Mouse (Mus musculus): Measurements from ENCODE around the gene Asic2. TPM values are rescaled to one million over a fixed set of nuclear protein-coding genes. Genes with fewer than 3 reads are reported as not detected.

Gene Asic2
- total and polyA plus RNA-seq, 2 experiments from 2014 or later, result 19.8 to 60.2 TPM

- Histone ChIP-seq H3K9ac (replicated peaks; ENCODE audit: low read length, poor library complexity, severe bottlenecking) (no peak overlapping the region), H3K27ac (ENCODE audit: low read depth, low read length) (no peak overlapping the region), H3K4me3 (ENCODE audit: low read depth, low read length) (no peak overlapping the region), H3K9me3 (ENCODE audit: low read length) (0 out of 2 replicates have a peak, but pooled peaks cover 5% of the 10 kb centered on the region), H3K4me2 (ENCODE audit: low read depth, low read length, poor library complexity, severe bottlenecking) (no peak overlapping the region), H3K4me1 (ENCODE audit: insufficient read depth, low read length) (no peaks in the 10 kb centered on the region), H3K27me3 (ENCODE audit: insufficient read depth, low read length) (no peaks in the 10 kb centered on the region), H3K36me3 (ENCODE audit: insufficient read depth, low read length) (no peaks in the 10 kb centered on the region)
- ATAC-seq (ENCODE audit: low FRiP score) (no peak), DNase-seq (ENCODE audit: low spot score) (no peak)
- TF ChIP-seq CTCF (IDR thresholded peaks at IDR 0.05), result no peak
- 35% methylated on average over 3 of the region's 3 CpGs for WGBS
Observed at GRCm38 (mm10) chr11:81481198-81481597, 487.1 kb downstream of the Asic2 start.

DNA sequence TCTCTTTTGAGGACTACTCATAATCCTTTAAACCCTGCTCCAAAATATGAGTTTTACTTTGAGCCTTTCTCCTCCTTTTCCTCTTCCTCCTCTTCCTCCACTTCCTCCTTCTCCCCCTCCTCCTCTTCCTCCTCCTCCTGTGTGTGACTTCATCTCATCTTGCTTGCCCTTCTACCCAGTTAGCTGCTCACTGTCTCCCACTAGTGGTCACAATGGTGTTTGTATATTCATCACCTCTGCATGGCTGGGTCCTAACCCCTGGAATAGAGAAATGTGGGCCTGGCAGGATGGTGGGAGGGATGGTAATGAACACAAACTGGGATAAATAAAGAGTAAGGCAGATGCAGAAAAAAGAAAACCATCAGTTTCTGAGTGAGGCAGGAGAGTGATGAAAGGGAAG lies 492.0 kb downstream of the Asic2 start:
- Histone ChIP-seq H3K9ac (replicated peaks; ENCODE audit: low read length, poor library complexity, severe bottlenecking) (no peak overlapping the region), H3K4me3 (ENCODE audit: low read depth, low read length) (no peak overlapping the region), H3K27ac (ENCODE audit: low read depth, low read length) (no peak overlapping the region), H3K4me2 (ENCODE audit: low read depth, low read length, poor library complexity, severe bottlenecking) (no peak overlapping the region), H3K4me1 (ENCODE audit: insufficient read depth, low read length) (no peaks in the 10 kb centered on the region), H3K9me3 (ENCODE audit: low read length) (no peaks in the 10 kb centered on the region), H3K36me3 (ENCODE audit: insufficient read depth, low read length) (no peaks in the 10 kb centered on the region), H3K27me3 (ENCODE audit: insufficient read depth, low read length) (no peaks in the 10 kb centered on the region)
- TF ChIP-seq CTCF (IDR thresholded peaks at IDR 0.05), result peak; percentile 59
- ATAC-seq (ENCODE audit: low FRiP score) (no peak), DNase-seq (ENCODE audit: low spot score) (no peak)

GRCm38 (mm10) chr11:81474121-81474520 lies 494.1 kb downstream of the Asic2 start:
- ATAC-seq (ENCODE audit: low FRiP score) (no peak), DNase-seq (ENCODE audit: low spot score) (no peak)
- H3K9ac ChIP-seq (replicated peaks; ENCODE audit: low read length, poor library complexity, severe bottlenecking), result no peak overlapping the region
- no peak for TF ChIP-seq CTCF (IDR thresholded peaks at IDR 0.05)
- no peaks in the 10 kb centered on the region for H3K9me3 ChIP-seq (ENCODE audit: low read length)
- H3K4me1 ChIP-seq (ENCODE audit: insufficient read depth, low read length), result no peaks in the 10 kb centered on the region
- no peaks in the 10 kb centered on the region for H3K27me3 ChIP-seq (ENCODE audit: insufficient read depth, low read length)
- WGBS, result 72% methylated on average over 2 of the region's 2 CpGs
- no peak overlapping the region for H3K27ac ChIP-seq (ENCODE audit: low read depth, low read length)
- H3K4me3 ChIP-seq (ENCODE audit: low read depth, low read length), result no peak overlapping the region
- no peak overlapping the region for H3K4me2 ChIP-seq (ENCODE audit: low read depth, low read length, poor library complexity, severe bottlenecking)
- no peaks in the 10 kb centered on the region for H3K36me3 ChIP-seq (ENCODE audit: insufficient read depth, low read length)

DNA sequence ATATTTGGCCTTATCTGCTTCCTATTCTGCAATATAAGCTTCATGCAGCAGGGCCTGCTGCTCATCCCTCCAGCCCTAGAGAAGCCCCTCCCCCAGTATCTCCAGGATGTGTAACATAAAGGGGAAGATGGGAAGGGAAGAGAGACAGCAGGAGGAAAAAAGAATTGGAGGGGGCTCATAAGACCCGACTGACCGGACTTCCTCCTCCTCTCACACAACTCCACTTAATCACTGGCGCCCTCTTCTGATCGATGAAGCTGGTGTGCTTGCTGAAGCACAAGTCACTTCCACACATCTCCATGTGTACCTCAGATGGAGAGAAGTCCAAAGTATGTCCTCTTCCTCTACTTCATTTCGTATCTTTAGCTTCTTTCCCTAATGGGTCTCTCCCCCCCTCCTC lies 506.1 kb downstream of the Asic2 start:
- peak; percentile 73 for TF ChIP-seq CTCF (IDR thresholded peaks at IDR 0.05)
- ATAC-seq (ENCODE audit: low FRiP score) (no peak), DNase-seq (ENCODE audit: low spot score) (peak; percentile 77)
- no peaks in the 10 kb centered on the region for H3K36me3 ChIP-seq (ENCODE audit: insufficient read depth, low read length)
- WGBS, result 7% methylated on average over 5 of the region's 5 CpGs
- H3K4me3 ChIP-seq (ENCODE audit: low read depth, low read length), result no peak overlapping the region
- H3K27me3 ChIP-seq (ENCODE audit: insufficient read depth, low read length), result no peaks in the 10 kb centered on the region
- no peak overlapping the region for H3K4me2 ChIP-seq (ENCODE audit: low read depth, low read length, poor library complexity, severe bottlenecking)
- H3K9me3 ChIP-seq (ENCODE audit: low read length), result no peaks in the 10 kb centered on the region
- H3K4me1 ChIP-seq (ENCODE audit: insufficient read depth, low read length), result no peaks in the 10 kb centered on the region
- no peak overlapping the region for H3K9ac ChIP-seq (replicated peaks; ENCODE audit: low read length, poor library complexity, severe bottlenecking)
- no peak overlapping the region for H3K27ac ChIP-seq (ENCODE audit: low read depth, low read length)

- H3K9me3 ChIP-seq (ENCODE audit: low read length), result no peaks in the 10 kb centered on the region
- no peaks in the 10 kb centered on the region for H3K27me3 ChIP-seq (ENCODE audit: insufficient read depth, low read length)
- 20% methylated on average over 4 of the region's 4 CpGs for WGBS
- H3K27ac ChIP-seq (ENCODE audit: low read depth, low read length), result no peak overlapping the region
- DNase-seq (ENCODE audit: low spot score) (no peak), ATAC-seq (ENCODE audit: low FRiP score) (no peak)
- no peak overlapping the region for H3K9ac ChIP-seq (replicated peaks; ENCODE audit: low read length, poor library complexity, severe bottlenecking)
- no peak for TF ChIP-seq CTCF (IDR thresholded peaks at IDR 0.05)
- H3K36me3 ChIP-seq (ENCODE audit: insufficient read depth, low read length), result no peaks in the 10 kb centered on the region
- no peaks in the 10 kb centered on the region for H3K4me1 ChIP-seq (ENCODE audit: insufficient read depth, low read length)
- H3K4me3 ChIP-seq (ENCODE audit: low read depth, low read length), result no peak overlapping the region
- H3K4me2 ChIP-seq (ENCODE audit: low read depth, low read length, poor library complexity, severe bottlenecking), result no peak overlapping the region
Observed at GRCm38 (mm10) chr11:81461748-81462147, 506.5 kb downstream of the Asic2 start.

DNA sequence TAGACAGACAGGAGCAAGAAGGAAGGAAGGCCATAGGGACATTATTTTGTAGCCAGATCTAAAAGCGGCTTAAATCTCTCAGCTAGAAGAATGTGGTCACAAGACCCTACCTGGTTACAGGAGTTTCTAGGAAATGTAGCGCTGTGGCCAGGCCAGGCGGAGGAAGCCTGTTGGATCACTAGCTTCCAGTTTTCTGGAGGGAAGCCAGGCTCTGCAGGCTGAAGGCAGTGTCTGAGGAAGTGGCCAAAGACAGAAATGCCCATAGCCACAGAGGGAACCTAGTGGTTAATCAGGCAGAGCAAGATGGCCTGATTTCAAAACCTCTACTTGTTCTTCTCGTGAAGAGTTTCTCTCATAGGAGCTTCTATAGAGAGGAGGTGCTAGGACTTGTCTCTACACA lies 513.3 kb downstream of the Asic2 start:
- Histone ChIP-seq H3K36me3 (ENCODE audit: insufficient read depth, low read length) (no peaks in the 10 kb centered on the region), H3K9me3 (ENCODE audit: low read length) (no peaks in the 10 kb centered on the region), H3K4me2 (ENCODE audit: low read depth, low read length, poor library complexity, severe bottlenecking) (no peak overlapping the region), H3K27me3 (ENCODE audit: insufficient read depth, low read length) (no peaks in the 10 kb centered on the region), H3K9ac (replicated peaks; ENCODE audit: low read length, poor library complexity, severe bottlenecking) (no peak overlapping the region), H3K4me1 (ENCODE audit: insufficient read depth, low read length) (peaks cover 7% of the 10 kb centered on the region), H3K27ac (ENCODE audit: low read depth, low read length) (no peak overlapping the region), H3K4me3 (ENCODE audit: low read depth, low read length) (no peak overlapping the region)
- peak; percentile 51 for DNase-seq (ENCODE audit: low spot score)
- WGBS, result 86% methylated on average over 4 of the region's 4 CpGs
- no peak for ATAC-seq (ENCODE audit: low FRiP score)
- no peak for TF ChIP-seq CTCF (IDR thresholded peaks at IDR 0.05)

Data from midbrain, postnatal 0 days (tissue).